Mouse (Mus musculus) hematopoietic stem cell, adult 5-6 weeks (primary cell): Measurements from ENCODE around the gene Ufsp1. TPM values are rescaled to one million over a fixed set of nuclear protein-coding genes. Genes with fewer than 3 reads are reported as not detected.

ENCODE experiments used
- ATAC-seq, 2 experiments: fragments of 125-278 bp in 1 of 2; replicated peaks in 1 of 2; 2 replicates each; pipeline ENCODE4 v1.8.0; 2016 to 2017; ENCODE audit warnings: inconsistent platforms in 2 of 2, mild to moderate bottlenecking in 2 of 2, moderate number of reproducible peaks in 2 of 2, low read depth in 1 of 2, moderate TSS enrichment in 1 of 2; ENCODE audit not compliant: low FRiP score in 2 of 2, poor library complexity in 2 of 2, severe bottlenecking in 2 of 2, insufficient read depth in 1 of 2, low TSS enrichment in 1 of 2
- total RNA-seq: library from RNA; stranded (forward); fragments of 172-1452, 232-1000 nt; gene quantifications from 2 replicates; pipeline ENCODE4 v1.2.3, GENCODE M21; 2017

Ufsp1 gene
- total RNA-seq, 1 experiment from 2014 or later, result 3.6 TPM

DNA sequence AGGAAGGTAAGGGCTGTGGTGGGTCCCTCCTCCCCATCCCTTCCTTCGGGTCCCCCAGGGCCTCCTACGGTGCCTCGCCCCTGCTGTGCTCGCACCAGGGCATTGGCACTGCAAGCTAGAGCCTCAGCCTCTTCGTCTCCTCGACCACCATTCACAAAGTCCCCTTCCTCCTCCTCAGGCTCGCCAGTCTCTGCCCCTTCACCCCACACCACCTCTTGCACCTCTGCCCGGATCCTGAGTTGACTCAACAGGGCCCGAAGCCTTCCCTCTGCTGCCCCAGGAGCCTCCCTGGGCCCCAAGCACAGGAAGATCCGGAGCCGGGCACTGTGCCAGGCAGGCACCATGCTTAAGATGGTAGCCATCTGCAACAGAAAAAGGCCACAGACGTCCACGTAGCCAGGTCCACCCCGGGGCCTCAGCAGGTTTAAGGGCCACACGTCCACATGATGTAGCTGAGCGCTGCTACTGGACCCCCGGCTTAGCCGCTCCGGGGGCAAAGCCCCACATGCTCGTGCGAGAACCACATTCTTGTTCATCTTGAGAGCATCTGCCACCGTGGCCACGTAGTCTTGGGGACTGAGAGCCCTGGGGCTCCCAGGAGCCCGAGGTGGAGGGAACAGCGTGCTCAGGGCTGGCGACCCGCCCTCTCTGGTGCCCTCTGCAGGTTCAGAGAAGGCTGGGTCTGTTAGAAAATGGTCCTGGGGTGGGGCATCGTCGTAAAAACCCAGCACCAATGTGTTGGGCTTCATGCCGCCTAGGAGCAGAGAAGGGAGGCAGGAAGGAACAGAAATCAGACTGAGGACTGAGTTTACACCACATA lies 20.9 kb downstream of the Ufsp1 start:
- ATAC-seq, result peak; percentile 47 to 69; a peak in 3 of 4 replicates

DNA sequence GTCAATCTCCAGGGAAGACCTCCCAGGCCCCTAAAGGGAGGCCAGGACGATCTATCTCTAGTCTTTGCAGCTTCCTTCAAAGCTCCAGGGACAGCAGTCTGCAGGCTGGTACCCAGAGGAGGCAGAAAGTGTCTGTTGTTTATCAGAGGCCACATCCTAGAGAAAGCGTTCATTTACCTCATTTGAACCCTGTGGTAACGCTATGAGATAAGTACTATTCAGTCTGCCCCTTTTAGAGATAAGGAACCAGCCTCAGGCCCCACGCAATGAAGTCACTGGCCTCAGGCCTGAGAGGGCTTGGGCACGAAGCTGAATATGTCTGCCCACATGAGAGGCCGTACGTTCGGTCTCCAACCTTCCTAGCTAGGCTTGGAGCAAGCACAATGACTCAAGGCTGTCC lies 22.9 kb downstream of the Ufsp1 start:
- ATAC-seq, result no peak

DNA sequence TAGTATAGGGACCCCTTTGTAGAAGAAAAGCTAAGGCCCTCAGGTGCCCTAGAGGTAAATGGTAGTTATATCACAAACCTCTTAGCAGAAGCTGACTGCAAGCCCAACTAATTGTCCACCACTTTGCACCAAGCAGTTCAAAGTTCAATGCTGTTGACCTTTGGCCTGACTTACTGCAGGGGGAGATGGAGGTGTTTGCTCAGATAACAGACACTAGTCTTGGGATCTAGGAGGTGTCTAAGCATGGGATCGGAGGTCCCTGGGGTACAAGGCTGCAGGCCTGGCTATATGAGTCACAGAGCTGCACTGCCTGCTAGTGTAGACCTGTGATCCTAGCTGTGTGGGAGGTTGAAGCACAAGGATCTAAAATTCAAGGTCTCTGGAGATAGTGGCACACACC lies 24.1 kb downstream of the Ufsp1 start:
- no peak for ATAC-seq

GRCm38 (mm10) chr5:137320996-137321395 lies 26.6 kb downstream of the Ufsp1 start:
- no peak for ATAC-seq

DNA sequence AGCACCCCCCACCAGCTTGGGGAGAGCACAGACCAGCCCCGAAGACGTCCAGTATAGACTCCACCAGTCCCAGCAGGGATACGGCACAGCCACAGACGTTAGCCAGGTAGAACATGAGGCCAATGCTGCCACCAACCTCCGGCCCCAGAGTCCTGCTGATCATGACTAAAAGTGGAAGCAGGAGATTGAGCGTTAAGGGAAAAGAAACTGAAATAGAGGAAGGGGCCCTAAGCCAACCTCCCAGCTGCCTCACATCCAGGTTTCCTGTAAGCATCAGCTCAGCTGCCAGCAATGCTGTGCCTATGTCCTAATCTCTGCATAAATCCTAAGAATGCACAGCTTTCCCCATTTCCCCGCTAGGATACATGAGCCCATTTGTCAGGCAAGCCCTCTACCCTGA lies 36.5 kb downstream of the Ufsp1 start:
- no peak for ATAC-seq

GRCm38 (mm10) chr5:137332857-137333511 lies 38.6 kb downstream of the Ufsp1 start:
- no peak for ATAC-seq

- peak; percentile 93 to 94 for ATAC-seq
These were observed 39.2 kb downstream of the Ufsp1 start, which contains the start of gene Slc12a9 for GRCm38 (mm10) chr5:137333512-137334174. Slc12a9 (minus strand) TSS chr5:137333597.

GRCm38 (mm10) chr5:137334317-137334716 lies 39.9 kb downstream of the Ufsp1 start:
- ATAC-seq, result no peak

- no peak for ATAC-seq
These were observed 40.6 kb downstream of the Ufsp1 start for GRCm38 (mm10) chr5:137335066-137335465.

- ATAC-seq, result no peak
These were observed 42.8 kb downstream of the Ufsp1 start for GRCm38 (mm10) chr5:137337190-137337589.

DNA sequence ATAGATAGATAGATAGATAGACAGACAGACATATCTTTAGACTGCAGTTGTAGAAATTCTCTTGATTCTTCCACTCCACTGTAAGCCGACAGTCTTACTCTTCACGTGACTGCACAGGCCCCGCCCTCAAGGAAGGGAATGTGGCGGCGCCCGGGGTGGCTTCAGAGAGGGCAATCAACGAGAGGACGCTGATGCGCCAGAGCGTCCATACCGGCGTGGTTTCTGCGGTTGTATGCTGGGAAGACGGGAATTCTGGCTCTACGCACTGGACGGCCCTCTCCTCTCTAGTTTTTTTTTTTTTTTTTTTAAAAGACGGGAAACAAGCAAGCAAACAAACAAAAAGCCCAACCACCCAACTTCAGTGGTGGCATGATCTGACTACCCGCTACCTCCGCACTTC lies 43.8 kb downstream of the Ufsp1 start:
- peak; percentile 57 to 61 for ATAC-seq

DNA sequence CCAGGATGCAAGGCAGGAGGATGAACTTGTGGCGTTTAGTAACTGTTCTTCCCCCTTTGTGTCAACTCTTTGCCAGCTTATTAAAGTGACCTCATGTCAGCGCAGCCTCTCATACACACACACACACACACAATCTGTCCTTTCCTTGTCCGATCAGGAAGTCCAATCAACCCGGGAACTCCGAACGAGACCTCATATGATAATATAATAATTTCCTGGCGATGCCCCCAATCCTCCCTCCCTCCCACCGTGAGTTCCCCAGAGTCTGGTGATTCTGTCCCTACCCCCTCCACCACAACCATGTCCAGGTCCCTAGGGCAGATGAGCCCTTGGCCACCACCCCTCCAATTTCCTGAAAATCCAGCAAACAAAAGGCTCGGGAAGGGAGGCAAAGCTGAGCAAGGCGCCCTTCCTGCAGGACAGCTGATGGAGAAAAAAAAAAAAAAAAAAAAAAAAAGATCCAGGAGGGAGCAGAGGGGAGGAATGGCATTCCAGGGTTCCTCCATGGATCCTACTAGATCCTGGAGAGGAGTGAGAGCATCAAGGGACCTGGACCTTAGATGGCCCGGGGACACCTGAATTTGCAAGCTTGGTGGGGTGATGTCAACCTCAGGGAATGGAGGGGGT lies 44.3 kb downstream of the Ufsp1 start:
- no peak for ATAC-seq

GRCm38 (mm10) chr5:137339290-137339979 lies 45.0 kb downstream of the Ufsp1 start:
- no peak for ATAC-seq

GRCm38 (mm10) chr5:137340222-137340621 lies 45.8 kb downstream of the Ufsp1 start:
- no peak for ATAC-seq

DNA sequence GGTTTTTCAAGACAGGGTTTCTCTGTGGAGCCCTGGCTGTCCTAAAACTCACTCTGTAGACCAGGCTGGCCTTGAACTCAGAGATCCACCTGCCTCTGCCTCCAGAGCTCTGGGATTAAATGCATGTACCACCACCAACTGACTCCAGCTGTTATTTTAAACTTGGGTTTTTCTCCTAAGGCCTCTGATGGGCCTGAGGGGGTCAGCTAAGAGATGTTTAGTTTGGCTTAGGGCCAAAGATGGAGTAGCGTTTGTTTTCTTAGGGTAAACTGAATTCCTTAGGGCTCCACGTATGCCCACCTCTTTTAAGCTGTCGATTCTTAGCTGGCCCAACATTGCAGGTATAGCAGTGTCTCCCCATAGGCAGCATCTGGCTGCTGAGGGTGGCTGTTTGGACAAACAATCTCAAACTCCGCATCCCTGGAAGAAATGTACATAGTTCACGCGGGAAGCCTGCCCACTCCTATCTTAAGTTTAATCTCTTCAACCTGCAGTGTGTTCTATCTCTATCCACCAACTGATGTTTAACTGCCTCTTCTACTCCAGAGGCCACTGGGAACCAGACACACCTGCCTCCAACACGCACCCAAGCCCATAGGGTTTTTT lies 48.1 kb downstream of the Ufsp1 start:
- no peak for ATAC-seq

DNA sequence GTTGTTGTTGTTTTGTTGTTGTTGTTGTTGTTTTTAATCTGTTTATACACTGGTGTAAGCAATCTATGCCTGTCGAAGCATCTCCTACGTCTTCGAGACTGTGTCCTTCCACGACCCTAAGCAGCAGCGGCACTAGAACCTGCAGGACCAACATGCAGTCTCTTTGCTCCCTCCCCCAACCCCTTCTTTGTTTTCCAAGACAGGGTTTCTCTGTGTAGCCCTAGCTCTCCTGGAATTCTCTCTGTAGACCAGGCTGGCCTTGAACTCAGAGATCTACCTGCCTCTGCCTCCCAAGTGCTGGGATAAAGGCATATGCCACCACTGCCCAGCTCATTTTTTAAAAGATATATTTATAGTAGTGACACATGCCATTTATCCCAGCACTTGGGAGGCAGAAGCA lies 49.0 kb downstream of the Ufsp1 start:
- ATAC-seq, result no peak

- ATAC-seq, result no peak
These were observed 49.4 kb downstream of the Ufsp1 start for GRCm38 (mm10) chr5:137343869-137344268.
